Comparison of ENCODE assay signal across 8 mouse cellular contexts in genomic region chr8:120539775-120540625, GRCm38 (mm10). TPM values are rescaled to one million over a fixed set of nuclear protein-coding genes. Genes with fewer than 3 reads are reported as not detected.
A peak's percentile ranks its signal among the peaks of the same experiment; 100 is the strongest.
DNase-seq lines count a peak whose midpoint lies in the region; ATAC-seq lines count a peak whose summit lies in the region.

No protein-coding gene starts in this region.

- peaks cover 97% of the 10 kb centered on the region for H3K4me1 ChIP-seq in kidney, embryonic 15.5 days
- peaks cover 72% of the 10 kb centered on the region for H3K4me1 ChIP-seq in midbrain, embryonic 14.5 days (ENCODE audit: control insufficient read depth, insufficient read depth, low read length)

- peak; percentile 73 for DNase-seq in gastrocnemius, adult 18-20 months (ENCODE audit: low spot score)
- no peak for DNase-seq in gastrocnemius, postnatal 4 days (ENCODE audit: low spot score in 2 of 2)
- peak; percentile 66 for DNase-seq in A20 (ENCODE audit: low read depth, low spot score)
- no peak for DNase-seq in midbrain, embryonic 14.5 days
- no peak for DNase-seq in frontal cortex, postnatal 36 days (ENCODE audit: low spot score in 2 of 2)
- DNase-seq in urinary bladder, postnatal 36 days (ENCODE audit: low spot score in 2 of 2), result no peak

- H3K9me3 ChIP-seq in kidney, embryonic 15.5 days (replicated peaks), result no peaks in the 10 kb centered on the region
- no peaks in the 10 kb centered on the region for H3K9me3 ChIP-seq in midbrain, embryonic 14.5 days (ENCODE audit: control insufficient read depth, low read length)

- H3K9ac ChIP-seq in kidney, embryonic 15.5 days, result 0 out of 2 replicates have a peak overlapping the region, but pooled peaks have one; percentile 23
- H3K9ac ChIP-seq in midbrain, embryonic 14.5 days (replicated peaks; ENCODE audit: low read length), result peak overlapping the region; percentile 29; the same call in 1 of the 2 replicates

- H3K4me3 ChIP-seq in kidney, embryonic 15.5 days (replicated peaks), result peak overlapping the region; percentile 66
- H3K4me3 ChIP-seq in midbrain, embryonic 14.5 days (replicated peaks; ENCODE audit: low read depth, low read length), result peak overlapping the region; percentile 12; the same call in 1 of the 2 replicates

- H3K4me2 ChIP-seq in kidney, embryonic 15.5 days, result peak overlapping the region; percentile 99
- H3K4me2 ChIP-seq in midbrain, embryonic 14.5 days (ENCODE audit: low read length), result peak overlapping the region; percentile 97

- peak; percentile 66 for ATAC-seq in erythroblast, adult 5-6 weeks (replicated peaks; ENCODE audit: low FRiP score, poor library complexity, severe bottlenecking)
- no peak for ATAC-seq in kidney, embryonic 15.5 days (replicated peaks; ENCODE audit: low FRiP score)
- ATAC-seq in midbrain, embryonic 14.5 days (ENCODE audit: low FRiP score, low TSS enrichment), result no peak

- whole genome bisulfite sequencing in kidney, embryonic 15.5 days, result 23% methylated on average over 23 of the region's 23 CpGs
- 17% methylated on average over 23 of the region's 23 CpGs for WGBS in midbrain, embryonic 14.5 days

- H3K36me3 ChIP-seq in kidney, embryonic 15.5 days, result no peaks in the 10 kb centered on the region
- no peaks in the 10 kb centered on the region for H3K36me3 ChIP-seq in midbrain, embryonic 14.5 days (ENCODE audit: control insufficient read depth, insufficient read depth, low read length)

- H3K27ac ChIP-seq in kidney, embryonic 15.5 days, result peak overlapping the region; percentile 95
- H3K27ac ChIP-seq in midbrain, embryonic 14.5 days (replicated peaks; ENCODE audit: low read depth, low read length), result peak overlapping the region; percentile 99

- H3K27me3 ChIP-seq in kidney, embryonic 15.5 days, result no peaks in the 10 kb centered on the region
- no peaks in the 10 kb centered on the region for H3K27me3 ChIP-seq in midbrain, embryonic 14.5 days (ENCODE audit: control insufficient read depth, insufficient read depth, low read length)

RNA-seq across cellular contexts. Expression of gene Gins2, which starts 49.1 kb away (rescaled TPM):
- total RNA-seq in gastrocnemius, adult 18-20 months (2021), result under 1 TPM in 1 of 2 experiments, not detected in 1; 0.80 TPM
- total RNA-seq in gastrocnemius, postnatal 4 days (2021), result 10 to 100 TPM; 22.5 to 26.3 TPM
- 13.3 and 32.0 TPM in 2 replicates for total RNA-seq in erythroblast, adult 5-6 weeks (2015; ENCODE audit: low replicate concordance)
- 4.3 and 14.3 TPM in 2 replicates for total RNA-seq in erythroblast, adult 5-6 weeks (2017; ENCODE audit: low replicate concordance)
- 107 and 110 TPM in 2 replicates for polyA plus RNA-seq in kidney, embryonic 15.5 days (2015; fragmentation: Nextera tagmentation; extraction: Ambion mirVana)
- 15.5 and 23.7 TPM in 2 replicates for polyA plus RNA-seq in midbrain, embryonic 14.5 days (2014; fragmentation: Nextera tagmentation; extraction: Ambion mirVana)

Comparison
In these comparisons a context has a peak if more than half of its experiments do, and no peak if none do; other contexts are left out.
1. DNase-seq: peak in gastrocnemius, adult 18-20 months (single experiment) and A20 (single experiment); none in gastrocnemius, postnatal 4 days (0 of 2), midbrain, embryonic 14.5 days (single experiment), frontal cortex, postnatal 36 days (0 of 2) and urinary bladder, postnatal 36 days (0 of 2).